Mouse (Mus musculus) cerebellum, adult 18-20 months (tissue): ENCODE data around the gene Neurl2.
"Not testable (repeated sequence)": the region's sequence is repeated elsewhere in the genome, so short reads cannot be mapped to it uniquely, and the experiment has no call there.

Experiments used
- DNase-seq, 2 experiments: peaks; one replicate each; pipeline ENCODE4 v3.0.0; 2021

Gene Neurl2

DNA sequence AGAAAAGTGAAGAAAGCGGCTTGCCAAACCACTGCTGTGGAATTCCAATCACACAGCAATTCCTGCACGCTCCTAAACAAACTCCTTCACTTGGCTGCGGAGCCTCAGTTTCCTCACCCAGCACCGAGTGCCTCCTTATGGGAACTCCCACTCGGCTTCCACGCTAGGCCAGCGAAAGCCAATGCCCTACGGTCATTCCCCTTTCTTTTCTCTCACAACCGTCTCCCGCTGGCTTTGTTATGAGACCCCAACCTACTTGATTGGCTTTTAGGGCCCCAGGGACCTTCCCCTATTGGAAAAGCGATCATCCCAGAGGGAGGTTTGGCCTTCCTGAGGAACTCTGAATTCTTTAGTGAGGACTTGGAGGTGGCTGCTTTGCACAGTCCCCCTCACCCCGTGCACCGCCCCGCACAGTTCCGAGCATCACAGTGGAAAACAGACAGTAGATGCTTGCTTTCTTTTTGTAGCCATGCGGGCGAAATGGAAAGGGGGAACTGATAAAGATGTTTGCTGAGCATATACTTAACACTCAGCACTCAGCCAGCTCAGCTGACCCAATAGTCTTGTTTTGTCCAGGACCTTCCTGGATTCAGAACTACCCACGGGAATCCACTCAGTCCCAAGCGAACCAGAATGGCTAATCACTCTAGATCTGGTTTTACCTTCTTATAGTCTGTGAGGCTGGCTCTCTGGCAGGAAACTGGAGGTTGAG lies 24.7 kb upstream of the Neurl2 start:
- no peak for DNase-seq

DNA sequence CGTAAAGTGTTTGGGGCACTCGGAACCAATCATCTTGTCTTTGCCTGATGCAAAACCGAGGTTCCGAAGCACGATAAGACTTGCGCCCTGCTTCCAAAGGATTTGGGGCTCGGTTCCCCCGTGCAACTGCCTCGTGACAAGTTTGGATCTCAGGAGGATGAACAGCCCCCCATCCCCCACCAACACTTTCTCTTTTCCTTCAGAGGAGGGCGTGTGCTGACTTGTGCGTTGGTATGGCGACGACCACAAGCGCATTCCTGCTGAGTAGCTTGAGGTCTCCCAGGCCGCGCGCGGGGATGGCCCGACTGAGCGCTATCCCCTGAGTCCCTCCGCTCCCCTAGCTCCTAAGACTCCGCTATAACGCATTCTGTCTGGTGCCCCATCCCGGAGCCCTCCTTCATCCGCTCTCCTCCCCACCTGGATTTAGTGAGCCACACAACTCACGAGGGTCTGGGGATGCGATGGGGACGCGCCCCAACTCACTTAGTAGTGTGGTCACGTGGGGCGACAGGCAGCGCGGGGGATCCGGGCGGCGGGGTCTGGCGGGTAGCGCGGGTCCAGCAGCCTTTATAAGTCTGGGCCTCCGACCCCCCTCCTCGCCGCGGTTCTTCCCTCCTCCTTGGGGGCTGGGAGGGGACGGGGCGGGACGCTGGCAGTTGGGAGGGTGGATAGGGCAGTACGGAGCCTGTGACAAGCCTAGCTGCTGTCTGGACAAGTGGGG lies 24.0 kb upstream of the Neurl2 start, which contains the start of gene Pltp:
Gene Pltp, minus strand, starts transcription at position 611 of the 721 bp plus-strand sequence.
- peak in 1 of 2 experiments; percentile 35 for DNase-seq

GRCm38 (mm10) chr2:164856309-164857100 lies 23.2 kb upstream of the Neurl2 start:
- DNase-seq = peak; percentile 39 to 58

DNA sequence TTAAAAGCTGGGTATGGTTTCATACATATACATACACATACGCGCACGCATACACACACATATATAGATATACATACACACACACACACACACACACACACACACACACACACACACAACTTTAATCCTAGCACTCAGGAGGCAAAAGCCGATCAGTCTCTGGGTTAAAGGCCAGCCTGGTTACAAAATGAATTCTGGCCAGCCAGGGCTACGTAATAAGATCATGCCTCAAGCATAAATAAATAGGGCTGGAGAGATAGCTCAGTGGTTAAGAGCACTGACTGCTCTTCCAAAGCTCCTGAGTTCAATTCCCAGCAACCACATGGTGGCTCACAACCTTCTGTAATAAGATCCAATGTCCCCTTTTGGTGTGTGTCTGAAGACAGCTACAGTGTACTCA lies 22.3 kb upstream of the Neurl2 start:
- DNase-seq = not testable (repeated sequence)

GRCm38 (mm10) chr2:164850061-164850460 lies 16.8 kb upstream of the Neurl2 start:
- no peak for DNase-seq

- DNase-seq = no peak
Observed at GRCm38 (mm10) chr2:164845782-164846181, 12.5 kb upstream of the Neurl2 start.

DNA sequence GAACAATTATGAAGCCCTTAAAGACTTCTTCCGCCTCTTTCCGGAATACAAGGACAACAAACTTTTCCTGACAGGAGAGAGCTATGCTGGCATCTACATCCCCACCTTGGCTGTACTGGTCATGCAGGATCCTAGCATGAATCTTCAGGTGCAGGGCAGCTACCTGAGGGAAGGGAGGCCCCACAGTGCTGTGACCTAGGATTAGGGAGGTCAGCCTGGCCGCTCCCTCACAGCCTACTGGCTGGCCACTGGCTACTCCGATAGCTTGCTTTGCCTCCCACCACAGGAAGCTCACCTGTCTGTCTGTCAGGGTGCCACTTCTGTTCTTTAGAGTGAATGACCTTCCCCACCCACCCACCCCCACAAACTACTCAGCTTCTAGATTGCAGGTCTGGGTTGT lies 1.9 kb upstream of the Neurl2 start:
- DNase-seq = no peak

DNA sequence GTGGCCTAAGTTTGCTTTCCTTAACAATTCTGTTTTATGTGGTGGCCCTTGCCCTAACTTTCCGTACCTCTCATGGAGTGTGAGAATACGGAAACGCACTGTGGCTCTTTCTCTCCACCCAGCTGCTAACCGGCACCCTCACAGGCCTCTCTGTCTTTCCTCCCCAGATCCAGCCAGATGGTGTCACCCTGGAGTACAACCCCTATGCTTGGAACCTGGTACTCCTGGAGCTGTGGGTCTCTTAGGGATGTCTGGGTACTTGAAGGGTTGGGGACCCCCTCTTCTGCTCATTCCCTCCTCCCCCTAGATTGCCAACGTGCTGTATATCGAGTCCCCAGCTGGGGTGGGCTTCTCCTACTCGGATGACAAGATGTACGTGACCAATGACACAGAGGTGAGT lies 1.3 kb upstream of the Neurl2 start:
- DNase-seq = peak; percentile 39 to 45

- DNase-seq = peak; percentile 78 to 79
Observed at GRCm38 (mm10) chr2:164832748-164833301, 431 bp downstream of the Neurl2 start, which contains the start of gene Ctsa. Gene Ctsa (plus strand): TSS chr2:164832873.

- DNase-seq = peak in 1 of 2 experiments; percentile 41
Observed at GRCm38 (mm10) chr2:164832032-164832747, 1.1 kb downstream of the Neurl2 start.

- DNase-seq = no peak
Observed at GRCm38 (mm10) chr2:164831029-164831428, 2.2 kb downstream of the Neurl2 start.

- no peak for DNase-seq
Observed at GRCm38 (mm10) chr2:164829090-164829489, 4.2 kb downstream of the Neurl2 start.

GRCm38 (mm10) chr2:164828437-164828836 lies 4.8 kb downstream of the Neurl2 start, which contains the start of gene Spata25:
Gene Spata25 (minus strand): TSS chr2:164828537.
- DNase-seq = no peak

DNA sequence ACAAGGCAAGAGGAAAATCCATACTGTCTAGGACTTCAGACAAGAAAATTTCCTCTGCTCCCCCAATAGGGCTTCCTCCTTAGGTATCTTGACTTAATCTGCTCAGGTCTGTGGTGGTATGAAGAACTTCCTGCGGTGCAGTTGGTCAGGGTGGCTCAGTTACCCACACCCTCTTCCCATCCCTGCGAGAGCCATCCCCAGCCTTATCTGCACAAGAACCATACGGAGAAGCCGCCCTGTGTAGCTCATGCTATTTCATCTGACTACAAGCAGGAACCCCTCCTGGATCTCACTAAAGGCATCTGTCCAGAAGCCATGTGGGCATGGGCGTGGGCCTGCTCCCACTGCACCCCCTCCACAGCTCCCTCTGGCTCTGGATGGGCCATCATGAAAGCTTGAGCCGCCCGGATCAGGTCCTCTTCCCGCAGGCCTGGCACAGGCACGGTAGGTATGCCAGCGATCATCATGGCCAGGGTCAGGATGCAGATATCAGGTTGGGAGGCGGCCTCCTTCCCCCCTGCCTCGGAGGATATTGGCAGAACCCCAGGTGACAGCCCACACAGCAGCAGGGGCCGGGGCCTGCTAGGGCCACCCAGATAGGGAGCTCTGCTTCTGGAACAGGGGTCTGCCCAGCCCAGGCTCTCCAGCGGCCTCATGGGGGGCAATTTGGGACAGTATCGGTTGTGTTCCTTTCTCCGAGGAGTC lies 6.0 kb downstream of the Neurl2 start:
- DNase-seq = no peak

DNA sequence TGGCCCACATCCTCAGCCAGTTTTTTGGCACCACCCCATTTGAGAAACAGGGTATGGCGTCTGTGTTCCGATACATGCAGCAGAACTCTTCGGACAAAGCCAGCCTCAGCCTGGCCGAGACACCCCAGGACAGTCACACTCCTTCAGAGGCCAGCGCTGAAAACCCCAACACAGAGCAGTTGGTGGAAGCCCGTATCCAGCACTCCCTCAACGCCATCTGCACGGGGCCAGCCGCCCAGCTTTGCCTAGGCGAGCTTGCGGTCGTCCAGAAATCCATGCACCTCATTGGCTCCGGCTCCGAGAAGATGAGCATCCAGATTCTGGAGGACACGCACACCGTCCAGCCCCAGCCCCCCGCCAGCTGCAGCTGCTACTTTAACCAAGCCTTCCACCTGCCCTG lies 7.7 kb downstream of the Neurl2 start:
- DNase-seq = no peak

DNA sequence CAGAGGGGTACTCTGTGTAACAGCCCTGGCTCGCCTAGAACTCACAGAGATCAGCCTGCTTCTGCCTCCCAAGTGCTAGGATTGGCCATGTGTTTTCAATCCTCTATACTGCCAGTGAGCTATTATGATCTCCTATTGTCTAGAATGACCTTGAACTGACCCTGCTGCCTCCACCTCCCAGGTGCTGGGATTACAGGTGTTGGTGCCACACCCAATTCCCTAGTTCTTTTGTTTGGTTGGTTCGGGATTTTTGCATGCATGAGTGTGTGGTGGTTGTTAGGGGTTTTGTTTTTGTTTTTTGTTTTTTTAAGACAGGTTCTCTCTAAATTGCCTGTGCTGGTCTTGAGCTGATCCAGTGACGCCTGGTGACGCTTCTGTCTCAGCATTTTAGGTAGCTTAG lies 9.3 kb downstream of the Neurl2 start:
- no peak for DNase-seq

GRCm38 (mm10) chr2:164823181-164823585 lies 10.1 kb downstream of the Neurl2 start:
- DNase-seq = peak in 1 of 2 experiments; percentile 45

- peak; percentile 100 for DNase-seq
Observed at GRCm38 (mm10) chr2:164822636-164823165, 10.6 kb downstream of the Neurl2 start, which contains the start of gene Zswim1. Gene Zswim1 (plus strand): TSS chr2:164822686.

DNA sequence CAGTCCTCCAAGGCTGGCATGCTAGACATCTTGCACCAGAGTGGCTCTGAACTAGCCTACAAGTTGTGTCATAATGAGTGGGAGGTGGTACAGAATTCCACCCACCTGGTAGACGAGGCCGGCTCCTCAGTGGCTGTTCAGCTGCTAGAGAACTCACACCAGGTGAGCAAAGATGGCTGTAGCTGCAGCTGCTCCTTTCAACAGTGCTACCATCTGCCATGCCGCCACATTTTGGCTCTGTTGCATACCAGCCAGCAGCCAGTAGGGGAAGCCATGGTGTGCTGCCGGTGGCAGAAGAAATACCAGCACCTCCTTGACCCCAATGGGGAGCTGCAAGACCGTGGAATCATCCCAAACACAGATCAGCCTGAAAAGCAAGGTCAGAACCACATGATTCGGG lies 12.2 kb downstream of the Neurl2 start:
- DNase-seq = peak in 1 of 2 experiments; percentile 34

GRCm38 (mm10) chr2:164817703-164818102 lies 15.6 kb downstream of the Neurl2 start:
- DNase-seq = no peak

GRCm38 (mm10) chr2:164817206-164817605 lies 16.1 kb downstream of the Neurl2 start:
- DNase-seq = no peak
